Mouse (Mus musculus) liver, embryonic 16.5 days (tissue): Measurements from ENCODE around the gene Nkx2-9. TPM values are rescaled to one million over a fixed set of nuclear protein-coding genes. Genes with fewer than 3 reads are reported as not detected.

Experiments
- ATAC-seq: fragments of 200-750 bp; cut with Nextera tagmentation; 2 replicates; pipeline ENCODE4 v1.8.0; 2017; ENCODE audit warnings: low read depth, mild to moderate bottlenecking, moderate number of reproducible peaks, moderate library complexity
- H3K27ac ChIP-seq: fragments of 300-500 bp; sonication (generic); 2 replicates; pipeline ENCODE4 v1.5.1; 2014; ENCODE audit warnings: mild to moderate bottlenecking, low read length
- H3K27me3 ChIP-seq: fragments of 300-500 bp; sonication (generic); 2 replicates; pipeline ENCODE4 v1.6.1; 2014; ENCODE audit warnings: low read depth, low read length, mixed read lengths; ENCODE audit not compliant: control insufficient read depth, insufficient read depth
- H3K36me3 ChIP-seq: fragments of 300-500 bp; sonication (generic); 2 replicates; pipeline ENCODE4 v1.6.1; 2014; ENCODE audit warnings: mild to moderate bottlenecking; ENCODE audit not compliant: control insufficient read depth, insufficient read depth
- H3K4me1 ChIP-seq: fragments of 300-500 bp; sonication (generic); 2 replicates; pipeline ENCODE4 v1.6.1; 2014; ENCODE audit warnings: low read depth, low read length, mixed read lengths; ENCODE audit not compliant: control insufficient read depth
- H3K4me2 ChIP-seq: fragments of 300-500 bp; sonication (generic); 2 replicates; pipeline ENCODE4 v1.6.1; 2014; ENCODE audit warnings: low read depth, low read length, mixed read lengths
- H3K4me3 ChIP-seq: fragments of 300-500 bp; sonication (generic); 2 replicates; pipeline ENCODE4 v1.5.1; 2014; ENCODE audit warnings: low read depth, mild to moderate bottlenecking, low read length
- H3K9ac ChIP-seq: fragments of 300-500 bp; sonication (generic); 2 replicates; pipeline ENCODE4 v1.6.1; 2014; ENCODE audit warnings: low read depth, low read length
- H3K9me3 ChIP-seq: fragments of 300-500 bp; sonication (generic); replicated peaks from 2 replicates; pipeline ENCODE4 v1.6.1; 2016; ENCODE audit warnings: low read length; ENCODE audit not compliant: control insufficient read depth
- WGBS: fragments of 180-500 bp; shearing (Covaris S2); extraction: QIAGEN DNeasy Blood & Tissue Kit; methylation state at CpG from one replicate; pipeline ENCODE4 v1.1.7; 2014; ENCODE audit not compliant: insufficient replicate concordance; 5-methylcytosine and 5-hydroxymethylcytosine counted together
- polyA plus RNA-seq: library from polyadenylated mRNA; unstranded; fragments of >200 nt; fragmentation: Nextera tagmentation; extraction: Ambion mirVana; gene quantifications from 2 replicates; pipeline ENCODE4 v1.2.1, GENCODE M21; 2015

Gene Nkx2-9
- not detected in 2 replicates for polyA plus RNA-seq

GRCm38 (mm10) chr12:56612761-56613437 is at the start of gene Nkx2-9:
Gene Nkx2-9, minus strand, starts transcription at chr12:56613284.
- no peaks in the 10 kb centered on the region for H3K9me3 ChIP-seq
- H3K27me3 ChIP-seq = peaks cover 71% of the 10 kb centered on the region
- H3K4me3 ChIP-seq = 0 out of 2 replicates have a peak within 1 kb of the TSS, but pooled peaks have one; percentile 8
- no peaks in the 10 kb centered on the region for H3K4me1 ChIP-seq
- no peak within 1 kb of the TSS for H3K4me2 ChIP-seq
- ATAC-seq = no peak
- no peaks in the 10 kb centered on the region for H3K36me3 ChIP-seq
- 1% methylated on average over 40 of the region's 40 CpGs for WGBS
- H3K9ac ChIP-seq = no peak within 1 kb of the TSS
- no peak within 1 kb of the TSS for H3K27ac ChIP-seq

- Histone ChIP-seq H3K27ac (no peak overlapping the region), H3K4me1 (no peaks in the 10 kb centered on the region), H3K9me3 (no peaks in the 10 kb centered on the region), H3K27me3 (0 out of 2 replicates have a peak, but pooled peaks cover 2% of the 10 kb centered on the region), H3K9ac (no peak overlapping the region), H3K4me3 (no peak overlapping the region), H3K4me2 (no peak overlapping the region), H3K36me3 (no peaks in the 10 kb centered on the region)
- WGBS = 5% methylated on average over 5 of the region's 5 CpGs
- no peak for ATAC-seq
These were observed 24.1 kb upstream of the Nkx2-9 start for GRCm38 (mm10) chr12:56637181-56637566.

DNA sequence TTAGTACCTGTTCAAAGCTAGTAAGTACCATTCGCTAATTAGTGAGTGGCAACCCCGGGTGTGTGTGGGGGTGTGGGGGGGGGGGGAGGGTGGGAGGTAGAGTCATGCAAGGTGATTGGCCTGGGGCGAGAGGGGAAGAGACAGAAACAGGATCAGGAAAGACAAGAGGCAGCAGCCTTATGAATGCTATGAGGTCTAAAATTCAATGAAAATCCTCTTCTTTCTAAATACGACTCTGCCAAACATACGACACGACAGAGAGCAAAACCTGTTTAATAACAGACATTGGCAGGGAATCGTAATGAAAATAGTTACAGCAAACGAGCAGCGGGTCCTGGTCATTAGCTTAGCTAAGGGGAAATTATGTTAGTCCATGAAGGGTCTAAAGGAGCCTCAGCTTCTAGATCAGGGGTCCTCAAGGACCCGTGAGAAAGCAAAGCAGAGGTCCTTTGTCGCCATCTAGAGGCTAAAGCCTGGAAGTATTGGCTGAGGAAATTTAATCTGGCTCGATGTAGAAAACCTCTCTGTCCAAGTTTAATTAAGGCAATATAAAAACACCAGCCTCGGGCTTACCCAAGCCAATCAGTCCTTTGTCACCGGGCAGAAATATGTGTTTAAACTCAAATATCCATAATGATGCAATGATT is 23.6 kb upstream of the Nkx2-9 start:
- no peak overlapping the region for H3K9ac ChIP-seq
- H3K4me3 ChIP-seq = no peak overlapping the region
- no peaks in the 10 kb centered on the region for H3K9me3 ChIP-seq
- ATAC-seq = no peak
- 16% methylated on average over 14 of the region's 14 CpGs for WGBS
- no peaks in the 10 kb centered on the region for H3K4me1 ChIP-seq
- no peaks in the 10 kb centered on the region for H3K36me3 ChIP-seq
- H3K27ac ChIP-seq = no peak overlapping the region
- 0 out of 2 replicates have a peak, but pooled peaks cover 2% of the 10 kb centered on the region for H3K27me3 ChIP-seq
- H3K4me2 ChIP-seq = no peak overlapping the region

DNA sequence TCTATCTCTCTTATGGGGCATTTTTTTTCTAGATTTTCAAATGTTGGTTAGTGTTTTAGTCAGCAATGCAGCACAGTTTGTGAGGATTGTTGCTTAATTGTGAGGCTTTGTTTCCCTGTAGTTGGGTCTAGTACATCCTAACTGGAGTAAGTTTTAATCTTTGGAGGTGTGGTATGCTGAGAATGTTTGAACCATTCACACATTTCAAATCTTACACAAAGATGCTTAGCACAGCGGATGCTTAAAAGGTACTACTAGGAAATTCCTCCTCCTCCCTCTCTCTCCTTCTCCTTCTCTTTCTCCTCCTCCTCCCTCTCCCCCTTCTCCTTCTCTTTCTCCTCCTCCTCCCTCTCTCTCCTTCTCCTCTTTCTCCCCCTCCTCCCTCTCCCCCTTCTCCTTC is 3.0 kb upstream of the Nkx2-9 start:
- H3K4me2 ChIP-seq = no peak overlapping the region
- H3K4me3 ChIP-seq = no peak overlapping the region
- H3K27me3 ChIP-seq = peaks cover 57% of the 10 kb centered on the region
- no peak overlapping the region for H3K27ac ChIP-seq
- H3K36me3 ChIP-seq = no peaks in the 10 kb centered on the region
- no peaks in the 10 kb centered on the region for H3K9me3 ChIP-seq
- no peak overlapping the region for H3K9ac ChIP-seq
- H3K4me1 ChIP-seq = no peaks in the 10 kb centered on the region
- no peak for ATAC-seq
- WGBS = 14% methylated on average over 1 of the region's 1 CpGs

DNA sequence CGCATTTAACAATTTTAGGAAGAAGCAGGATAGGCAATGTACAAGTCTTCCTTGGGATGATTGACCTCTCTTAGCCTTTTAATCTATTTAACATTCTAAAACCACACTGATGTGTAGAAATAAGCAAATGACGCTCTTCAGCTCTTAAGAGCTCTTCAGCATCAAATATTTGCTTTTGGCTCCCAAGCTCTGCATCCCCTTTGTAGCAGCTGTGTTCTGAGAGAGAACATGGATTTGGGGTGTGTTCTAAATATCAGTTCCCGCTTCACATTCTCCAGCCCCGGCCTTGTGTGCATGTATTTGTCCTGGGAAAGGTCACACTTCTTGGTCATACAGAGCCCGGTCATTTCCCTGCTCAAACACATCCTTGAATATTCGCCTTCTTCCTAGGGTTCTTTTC is 2.3 kb upstream of the Nkx2-9 start:
- WGBS = 6% methylated on average over 6 of the region's 6 CpGs
- no peak overlapping the region for H3K4me2 ChIP-seq
- peaks cover 64% of the 10 kb centered on the region for H3K27me3 ChIP-seq
- no peaks in the 10 kb centered on the region for H3K9me3 ChIP-seq
- no peak overlapping the region for H3K9ac ChIP-seq
- no peaks in the 10 kb centered on the region for H3K36me3 ChIP-seq
- no peak overlapping the region for H3K27ac ChIP-seq
- no peaks in the 10 kb centered on the region for H3K4me1 ChIP-seq
- H3K4me3 ChIP-seq = no peak overlapping the region
- ATAC-seq = no peak

- 2% methylated on average over 21 of the region's 21 CpGs for WGBS
- no peak overlapping the region for H3K4me2 ChIP-seq
- peaks cover 72% of the 10 kb centered on the region for H3K27me3 ChIP-seq
- H3K9me3 ChIP-seq = no peaks in the 10 kb centered on the region
- H3K27ac ChIP-seq = no peak overlapping the region
- ATAC-seq = no peak
- no peak overlapping the region for H3K9ac ChIP-seq
- H3K4me3 ChIP-seq = no peak overlapping the region
- H3K36me3 ChIP-seq = no peaks in the 10 kb centered on the region
- no peaks in the 10 kb centered on the region for H3K4me1 ChIP-seq
These were observed 1.4 kb upstream of the Nkx2-9 start for GRCm38 (mm10) chr12:56614513-56614912.

DNA sequence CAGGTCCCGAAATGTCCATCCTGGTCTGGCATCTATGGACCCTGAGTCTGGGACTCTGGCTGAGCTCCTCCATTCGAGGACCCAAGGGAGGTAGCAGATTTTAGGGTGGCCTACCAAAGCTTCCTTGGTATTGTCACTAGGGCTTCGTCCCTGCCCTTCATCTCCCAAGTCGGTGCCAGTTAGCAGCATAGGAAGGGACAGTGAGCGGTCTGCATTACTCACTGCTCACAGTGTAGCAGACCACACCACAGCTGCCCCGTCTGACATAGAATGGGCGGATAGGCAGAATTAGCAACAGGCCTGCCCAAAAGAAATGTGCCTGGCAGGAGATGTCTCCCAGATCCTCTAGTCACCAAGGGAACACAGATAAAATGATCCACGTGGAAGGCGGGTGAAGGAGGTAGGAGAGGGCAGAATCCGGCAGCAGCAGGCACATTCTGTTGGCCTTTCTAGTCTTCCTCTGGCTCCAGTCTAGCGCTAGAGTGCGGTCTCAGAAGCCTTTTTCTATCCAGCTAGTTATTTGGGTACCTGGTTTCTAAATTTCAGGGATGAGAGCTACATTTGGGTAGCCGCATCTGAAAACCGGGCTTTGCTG is 929 bp upstream of the Nkx2-9 start:
- H3K4me1 ChIP-seq = no peaks in the 10 kb centered on the region
- no peaks in the 10 kb centered on the region for H3K36me3 ChIP-seq
- H3K9ac ChIP-seq = no peak overlapping the region
- ATAC-seq = no peak
- no peak overlapping the region for H3K4me3 ChIP-seq
- H3K27ac ChIP-seq = no peak overlapping the region
- no peaks in the 10 kb centered on the region for H3K9me3 ChIP-seq
- no peak overlapping the region for H3K4me2 ChIP-seq
- H3K27me3 ChIP-seq = peaks cover 73% of the 10 kb centered on the region
- 8% methylated on average over 14 of the region's 14 CpGs for WGBS

- Histone ChIP-seq H3K36me3 (no peaks in the 10 kb centered on the region), H3K4me1 (no peaks in the 10 kb centered on the region), H3K27me3 (peaks cover 71% of the 10 kb centered on the region), H3K9ac (no peak overlapping the region), H3K4me3 (no peak overlapping the region), H3K4me2 (no peak overlapping the region), H3K9me3 (no peaks in the 10 kb centered on the region), H3K27ac (no peak overlapping the region)
- 3% methylated on average over 6 of the region's 6 CpGs for WGBS
- ATAC-seq = no peak
These were observed 350 bp upstream of the Nkx2-9 start for GRCm38 (mm10) chr12:56613438-56613830.

DNA sequence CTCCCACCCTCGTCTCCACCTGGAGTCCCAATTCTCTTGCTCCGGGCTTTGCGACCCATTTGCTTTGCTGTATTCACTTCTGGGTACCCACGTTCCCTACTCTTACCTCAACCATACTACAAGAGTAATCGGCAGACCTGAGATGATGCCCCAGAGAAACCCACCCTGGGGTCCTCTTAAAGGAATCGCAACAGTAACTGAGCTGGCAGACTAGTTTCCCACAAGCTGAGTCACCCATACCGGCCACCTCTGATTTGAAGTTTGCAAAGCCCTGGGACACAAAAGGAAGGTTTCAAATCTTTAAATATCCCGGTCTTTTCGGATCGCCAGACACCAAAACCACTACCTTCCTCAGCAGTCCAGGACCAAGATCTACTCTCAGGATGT is 742 bp downstream of the Nkx2-9 start:
- ATAC-seq = no peak
- Histone ChIP-seq H3K4me3 (no peak overlapping the region), H3K9me3 (no peaks in the 10 kb centered on the region), H3K9ac (no peak overlapping the region), H3K4me1 (no peaks in the 10 kb centered on the region), H3K36me3 (no peaks in the 10 kb centered on the region), H3K27me3 (peaks cover 71% of the 10 kb centered on the region), H3K27ac (no peak overlapping the region), H3K4me2 (no peak overlapping the region)
- 2% methylated on average over 10 of the region's 10 CpGs for WGBS
